Mouse (Mus musculus) heart, embryonic 12.5 days (tissue): ENCODE results near the gene Grm4. TPM values are rescaled to one million over a fixed set of nuclear protein-coding genes. Genes with fewer than 3 reads are reported as not detected.

Experiments
- ATAC-seq: fragments of 200-750 bp; cut with Nextera tagmentation; 2 replicates; pipeline ENCODE4 v1.8.0; 2017; ENCODE audit warnings: moderate TSS enrichment, moderate library complexity; ENCODE audit not compliant: insufficient number of reproducible peaks, low FRiP score
- H3K27ac ChIP-seq: fragments of 300-500 bp; sonication (generic); 2 replicates; pipeline ENCODE4 v1.5.1; 2016; ENCODE audit warnings: mild to moderate bottlenecking, moderate library complexity; ENCODE audit not compliant: poor library complexity, severe bottlenecking
- H3K27me3 ChIP-seq: fragments of 300-500 bp; sonication (generic); replicated peaks from 2 replicates; pipeline ENCODE4 v1.6.1; 2016; ENCODE audit warnings: mild to moderate bottlenecking, moderate library complexity
- H3K36me3 ChIP-seq: fragments of 300-500 bp; sonication (generic); 2 replicates; pipeline ENCODE4 v1.6.1; 2016; ENCODE audit warnings: mild to moderate bottlenecking, moderate library complexity
- H3K4me1 ChIP-seq: fragments of 300-500 bp; sonication (generic); replicated peaks from 2 replicates; pipeline ENCODE4 v1.6.1; 2016; ENCODE audit warnings: mild to moderate bottlenecking
- H3K4me2 ChIP-seq: fragments of 300-500 bp; sonication (generic); 2 replicates; pipeline ENCODE4 v1.6.1; 2016; ENCODE audit warnings: mild to moderate bottlenecking, moderate library complexity
- H3K4me3 ChIP-seq: fragments of 300-500 bp; sonication (generic); 2 replicates; pipeline ENCODE4 v1.5.1; 2016; ENCODE audit warnings: mild to moderate bottlenecking
- H3K9ac ChIP-seq: fragments of 300-500 bp; sonication (generic); 2 replicates; pipeline ENCODE4 v1.6.1; 2016; ENCODE audit warnings: mild to moderate bottlenecking, moderate library complexity
- H3K9me3 ChIP-seq: fragments of 300-500 bp; sonication (generic); replicated peaks from 2 replicates; pipeline ENCODE4 v1.6.1; 2016; ENCODE audit warnings: mild to moderate bottlenecking, moderate library complexity
- WGBS: fragments of 180-500 bp; shearing (Covaris S2); methylation state at CpG from one replicate; pipeline ENCODE4 v1.1.7; 2016; 5-methylcytosine and 5-hydroxymethylcytosine counted together
- polyA plus RNA-seq: library from polyadenylated mRNA; unstranded; fragments of >200 nt; fragmentation: Nextera tagmentation; extraction: Ambion mirVana; gene quantifications from 2 replicates; pipeline ENCODE4 v1.2.1, GENCODE M21; 2016

Gene Grm4
- polyA plus RNA-seq, 1 experiment from 2014 or later = 0.10 TPM

- Histone ChIP-seq H3K4me2 (peak overlapping the region; percentile 96), H3K27me3 (no peaks in the 10 kb centered on the region), H3K9me3 (no peaks in the 10 kb centered on the region), H3K4me3 (peak overlapping the region; percentile 78), H3K4me1 (peaks cover 54% of the 10 kb centered on the region), H3K9ac (peak overlapping the region; percentile 92), H3K27ac (peak overlapping the region; percentile 98), H3K36me3 (peaks cover 14% of the 10 kb centered on the region)
- no peak for ATAC-seq
- WGBS = 8% methylated on average over 14 of the region's 14 CpGs
Observed at GRCm38 (mm10) chr17:27557927-27558661, 36.9 kb upstream of the Grm4 start.

DNA sequence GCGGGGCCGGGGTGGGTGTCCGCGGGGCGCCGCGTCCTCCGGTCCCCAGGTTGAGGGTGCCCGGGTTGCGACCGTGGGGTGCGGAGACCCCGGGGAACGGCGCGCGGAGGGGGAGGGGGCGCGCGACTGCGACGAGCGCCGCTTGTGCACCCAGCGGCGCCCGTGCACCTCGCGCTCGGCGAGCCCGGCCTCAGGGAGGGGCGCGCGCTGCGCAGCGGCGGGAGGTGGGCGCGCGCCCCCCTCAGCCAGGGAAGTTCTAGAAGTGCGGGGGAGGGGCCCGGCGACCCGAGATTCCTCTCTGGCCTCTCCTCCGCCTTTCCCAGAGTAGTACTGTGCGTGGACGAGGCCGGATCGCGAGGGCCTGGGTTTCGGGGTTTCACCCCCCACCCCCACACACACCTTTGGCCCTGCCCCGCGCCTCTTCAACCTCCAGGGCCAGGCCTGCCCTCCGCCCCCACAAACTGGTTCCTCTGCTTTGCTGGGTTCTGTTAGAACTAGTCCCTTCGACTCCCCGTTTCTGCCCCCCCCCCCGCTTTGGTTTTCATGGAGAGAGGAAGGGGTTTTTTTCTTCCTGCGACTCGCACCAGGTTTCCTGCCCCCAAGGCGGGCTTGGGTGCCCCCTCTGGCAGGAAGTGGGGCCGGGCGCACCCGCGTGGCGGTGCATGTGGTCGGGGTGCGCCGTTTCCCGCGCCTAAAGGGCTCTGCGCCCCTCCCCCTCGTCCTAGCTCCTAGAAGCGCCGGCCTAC is 36.2 kb upstream of the Grm4 start:
- Histone ChIP-seq H3K27me3 (no peaks in the 10 kb centered on the region), H3K4me2 (peak overlapping the region; percentile 96), H3K4me1 (peaks cover 54% of the 10 kb centered on the region), H3K9me3 (no peaks in the 10 kb centered on the region), H3K4me3 (peak overlapping the region; percentile 78), H3K36me3 (peaks cover 14% of the 10 kb centered on the region), H3K27ac (peak overlapping the region; percentile 98), H3K9ac (peak overlapping the region; percentile 92)
- WGBS = under 1% methylated on average over 70 of the region's 75 CpGs
- ATAC-seq = peak; percentile 29; the same call in 1 of the 2 replicates

DNA sequence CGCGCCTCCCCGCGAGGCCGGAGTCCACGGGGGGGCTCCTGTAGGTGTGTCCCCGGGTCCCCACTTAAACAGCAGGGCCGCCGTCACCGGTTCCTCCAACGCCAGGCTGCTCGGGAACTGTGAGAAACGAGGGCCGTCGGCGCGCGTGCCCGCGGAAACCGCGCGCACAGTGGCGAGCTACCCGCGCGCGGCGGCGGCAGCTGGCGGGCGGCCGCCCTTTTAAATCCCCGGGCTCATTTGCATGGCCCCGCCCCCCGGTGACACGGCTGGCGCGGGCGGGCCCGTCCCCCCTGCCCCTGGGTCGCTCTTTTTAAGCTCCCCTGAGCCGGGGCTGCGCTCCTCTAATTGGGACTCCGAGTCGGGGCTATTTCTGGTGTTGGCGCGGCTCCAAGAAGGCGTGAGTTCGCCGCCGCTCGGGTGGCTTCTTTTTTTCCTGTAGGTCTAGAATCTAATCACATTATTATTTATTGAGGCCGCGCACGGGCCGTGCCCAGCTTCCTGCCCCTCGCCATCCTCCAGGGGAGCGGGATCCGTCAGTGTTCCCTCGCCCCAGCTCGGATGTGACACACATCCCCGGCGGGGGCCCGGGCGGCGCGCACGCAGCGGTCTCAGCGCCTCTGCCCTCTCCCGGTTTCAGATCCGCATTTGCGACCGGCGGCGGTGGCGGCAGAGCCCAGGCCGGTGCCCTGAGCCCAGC is 35.3 kb upstream of the Grm4 start, which contains the start of gene Hmga1:
Gene Hmga1, plus strand, starts transcription at position 183 of the 697 bp plus-strand sequence.
- peak; percentile 82 for ATAC-seq
- Histone ChIP-seq H3K27ac (peak within 1 kb of the TSS; percentile 98), H3K4me3 (peak within 1 kb of the TSS; percentile 78), H3K36me3 (peaks cover 11% of the 10 kb centered on the region), H3K4me2 (peak within 1 kb of the TSS; percentile 96), H3K27me3 (no peaks in the 10 kb centered on the region), H3K9ac (peak within 1 kb of the TSS; percentile 92), H3K9me3 (no peaks in the 10 kb centered on the region), H3K4me1 (peaks cover 49% of the 10 kb centered on the region)
- WGBS = under 1% methylated on average over 79 of the region's 79 CpGs

GRCm38 (mm10) chr17:27555512-27556172 is 34.4 kb upstream of the Grm4 start:
- H3K4me1 ChIP-seq = peaks cover 43% of the 10 kb centered on the region
- H3K36me3 ChIP-seq = 0 out of 2 replicates have a peak, but pooled peaks cover 4% of the 10 kb centered on the region
- H3K9ac ChIP-seq = peak overlapping the region; percentile 81
- H3K4me2 ChIP-seq = peak overlapping the region; percentile 96
- H3K27me3 ChIP-seq = no peaks in the 10 kb centered on the region
- H3K4me3 ChIP-seq = peak overlapping the region; percentile 78
- peak; percentile 64 for ATAC-seq
- H3K27ac ChIP-seq = peak overlapping the region; percentile 95
- H3K9me3 ChIP-seq = no peaks in the 10 kb centered on the region
- WGBS = under 1% methylated on average over 50 of the region's 55 CpGs

DNA sequence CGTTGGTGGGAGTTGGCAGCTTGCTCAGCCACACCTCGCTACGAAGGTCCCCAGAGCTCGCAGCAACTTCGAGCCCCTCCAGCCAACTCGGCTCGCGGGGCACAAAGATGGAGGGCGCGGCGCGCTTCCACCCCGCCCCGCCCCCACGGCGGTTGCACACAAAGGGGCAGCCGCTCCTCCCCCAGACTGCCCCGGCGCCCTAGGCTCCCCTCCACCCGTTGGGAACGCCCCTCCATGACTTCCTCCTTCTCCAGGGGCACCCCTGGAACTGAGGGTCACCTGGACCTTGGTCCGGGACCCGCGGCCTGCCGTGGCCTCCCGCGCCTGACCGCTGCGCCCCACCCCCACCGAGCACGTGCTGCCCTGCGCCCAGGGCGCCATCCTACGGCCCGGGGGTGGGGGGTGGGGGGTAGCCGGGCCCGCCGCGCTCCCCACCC is 33.9 kb upstream of the Grm4 start:
- Histone ChIP-seq H3K9me3 (no peaks in the 10 kb centered on the region), H3K4me1 (peaks cover 43% of the 10 kb centered on the region), H3K4me2 (peak overlapping the region; percentile 96), H3K27ac (peak overlapping the region; percentile 95), H3K9ac (peak overlapping the region; percentile 81), H3K27me3 (no peaks in the 10 kb centered on the region), H3K4me3 (peak overlapping the region; percentile 78), H3K36me3 (no peaks in the 10 kb centered on the region)
- 2% methylated on average over 35 of the region's 39 CpGs for WGBS
- ATAC-seq = peak; percentile 56

- Histone ChIP-seq H3K4me1 (peaks cover 43% of the 10 kb centered on the region), H3K9ac (peak overlapping the region; percentile 81), H3K27me3 (no peaks in the 10 kb centered on the region), H3K4me2 (peak overlapping the region; percentile 96), H3K27ac (peak overlapping the region; percentile 95), H3K36me3 (no peaks in the 10 kb centered on the region), H3K9me3 (no peaks in the 10 kb centered on the region), H3K4me3 (peak overlapping the region; percentile 78)
- ATAC-seq = no peak
- WGBS = 41% methylated on average over 20 of the region's 20 CpGs
Observed at GRCm38 (mm10) chr17:27554062-27554960, 33.1 kb upstream of the Grm4 start.

DNA sequence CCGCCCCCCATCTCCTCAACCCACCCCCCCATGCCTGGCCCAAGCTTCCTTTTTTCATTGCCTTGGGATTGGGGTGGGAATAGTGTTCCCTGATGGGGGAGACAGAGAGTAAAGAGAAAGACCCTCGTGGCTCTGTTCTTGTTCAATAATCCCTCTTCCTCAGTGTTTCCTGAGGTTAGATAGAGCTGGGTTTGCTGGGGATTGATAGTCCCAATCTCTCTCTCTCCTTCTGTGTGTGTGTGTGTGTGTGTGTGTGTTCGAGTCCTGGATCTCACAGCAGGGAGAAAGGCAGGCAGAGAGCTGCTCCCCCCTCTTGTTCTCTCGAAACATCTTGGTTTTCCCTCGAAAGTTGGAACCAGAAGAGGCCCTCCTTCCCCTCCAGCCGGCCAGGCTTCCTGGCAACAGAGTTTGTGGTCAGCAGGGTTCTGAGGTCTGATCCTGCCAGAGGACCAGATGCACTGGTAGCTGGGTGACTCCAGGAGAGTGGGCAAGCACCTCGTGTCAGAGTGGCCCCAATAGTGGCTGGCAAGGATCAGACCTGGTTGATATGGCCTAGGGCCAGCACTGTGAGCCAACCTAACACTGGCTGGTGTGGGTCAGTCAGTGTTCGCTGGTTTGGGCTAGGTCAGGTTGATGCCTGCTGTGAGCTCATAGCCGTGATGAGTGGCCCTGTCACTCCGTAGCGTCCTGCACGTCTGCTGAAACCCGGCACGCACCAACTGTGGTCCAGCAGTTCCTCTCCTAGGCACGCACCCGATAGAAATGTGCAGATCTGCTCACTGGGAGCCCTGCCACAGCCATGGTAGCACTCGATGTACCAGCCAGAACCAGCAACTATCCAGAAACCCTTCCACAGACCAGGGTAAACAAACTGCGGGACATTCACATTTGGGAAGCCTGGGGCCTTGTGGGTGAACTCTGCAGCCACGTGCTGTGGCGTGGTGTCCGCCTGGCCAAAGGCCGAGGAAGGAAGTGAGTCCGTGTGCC is 31.3 kb upstream of the Grm4 start:
- Histone ChIP-seq H3K36me3 (no peaks in the 10 kb centered on the region), H3K9ac (no peak overlapping the region), H3K4me1 (peaks cover 34% of the 10 kb centered on the region), H3K9me3 (no peaks in the 10 kb centered on the region), H3K4me2 (no peak overlapping the region), H3K27ac (no peak overlapping the region), H3K27me3 (no peaks in the 10 kb centered on the region), H3K4me3 (no peak overlapping the region)
- ATAC-seq = no peak
- 76% methylated on average over 23 of the region's 23 CpGs for WGBS

- no peaks in the 10 kb centered on the region for H3K36me3 ChIP-seq
- peaks cover 40% of the 10 kb centered on the region for H3K4me1 ChIP-seq
- no peak overlapping the region for H3K27ac ChIP-seq
- ATAC-seq = no peak
- no peaks in the 10 kb centered on the region for H3K9me3 ChIP-seq
- H3K9ac ChIP-seq = no peak overlapping the region
- 63% methylated on average over 10 of the region's 10 CpGs for WGBS
- no peak overlapping the region for H3K4me2 ChIP-seq
- no peaks in the 10 kb centered on the region for H3K27me3 ChIP-seq
- H3K4me3 ChIP-seq = no peak overlapping the region
Observed at GRCm38 (mm10) chr17:27551393-27551940, 30.3 kb upstream of the Grm4 start.

GRCm38 (mm10) chr17:27549234-27549633 is 28.0 kb upstream of the Grm4 start:
- Histone ChIP-seq H3K9ac (no peak overlapping the region; the same call in 1 of the 2 replicates), H3K4me1 (peaks cover 23% of the 10 kb centered on the region)
- ATAC-seq = no peak

More at GRCm38 (mm10) chr17:27549234-27549633, 28.0 kb upstream of the Grm4 start:
- 59% methylated on average over 8 of the region's 8 CpGs for WGBS
- Histone ChIP-seq H3K4me2 (no peak overlapping the region), H3K36me3 (no peaks in the 10 kb centered on the region), H3K9me3 (no peaks in the 10 kb centered on the region), H3K27me3 (0 out of 2 replicates have a peak, but pooled peaks cover 5% of the 10 kb centered on the region), H3K4me3 (no peak overlapping the region), H3K27ac (no peak overlapping the region)
